Mouse (Mus musculus) megakaryocyte, adult 5-6 weeks (primary cell): ENCODE data around the gene Zbtb20. TPM values are rescaled to one million over a fixed set of nuclear protein-coding genes. Genes with fewer than 3 reads are reported as not detected.
A peak's percentile ranks its signal among the peaks of the same experiment; 100 is the strongest.

Source experiments
- ATAC-seq: 2 replicates; pipeline ENCODE4 v1.8.0; 2016; ENCODE audit warnings: mild to moderate bottlenecking, inconsistent platforms; ENCODE audit not compliant: poor library complexity, severe bottlenecking
- total RNA-seq, 2 experiments: library from RNA; stranded (forward) in 1 of 2; stranded (reverse) in 1 of 2; fragments of 153-499, 151-499 nt in 1 of 2; fragments of 221-1000, 200-1000 nt in 1 of 2; gene quantifications; 2 replicates each; pipeline versions ENCODE4 v1.2.3 to v1.2.4; 2015 to 2017

Gene Zbtb20
- total RNA-seq, 2 experiments from 2014 or later = 5.1 to 7.6 TPM

GRCm38 (mm10) chr16:43355776-43356645 is 480.3 kb downstream of the Zbtb20 start:
- ATAC-seq = no peak

- no peak for ATAC-seq
Measured at GRCm38 (mm10) chr16:43359546-43359945, 483.9 kb downstream of the Zbtb20 start.

- ATAC-seq = no peak
Measured at GRCm38 (mm10) chr16:43360112-43360511, 484.4 kb downstream of the Zbtb20 start.

- no peak for ATAC-seq
Measured at GRCm38 (mm10) chr16:43360838-43361480, 485.3 kb downstream of the Zbtb20 start.

GRCm38 (mm10) chr16:43362651-43363300 is 487.1 kb downstream of the Zbtb20 start:
- peak; percentile 47 for ATAC-seq

- peak; percentile 43 for ATAC-seq
Measured at GRCm38 (mm10) chr16:43363316-43363715, 487.6 kb downstream of the Zbtb20 start.

GRCm38 (mm10) chr16:43363751-43364515 is 488.3 kb downstream of the Zbtb20 start:
- peak; percentile 86 for ATAC-seq

GRCm38 (mm10) chr16:43364516-43364910 is 488.8 kb downstream of the Zbtb20 start:
- ATAC-seq = peak; percentile 8

- ATAC-seq = no peak
Measured at GRCm38 (mm10) chr16:43365277-43365676, 489.6 kb downstream of the Zbtb20 start.

- no peak for ATAC-seq
Measured at GRCm38 (mm10) chr16:43370496-43371020, 494.9 kb downstream of the Zbtb20 start.

GRCm38 (mm10) chr16:43376782-43377181 is 501.1 kb downstream of the Zbtb20 start:
- peak; percentile 60 for ATAC-seq

- ATAC-seq = no peak
Measured at GRCm38 (mm10) chr16:43379351-43380325, 504.0 kb downstream of the Zbtb20 start.

- ATAC-seq = peak; percentile 23; the same call in 1 of the 2 replicates
Measured at GRCm38 (mm10) chr16:43381183-43381582, 505.5 kb downstream of the Zbtb20 start.

GRCm38 (mm10) chr16:43383149-43383740 is 507.6 kb downstream of the Zbtb20 start:
- ATAC-seq = no peak

GRCm38 (mm10) chr16:43384953-43385619 is 509.4 kb downstream of the Zbtb20 start:
- no peak for ATAC-seq

- no peak for ATAC-seq
Measured at GRCm38 (mm10) chr16:43385620-43386210, 510.0 kb downstream of the Zbtb20 start.

GRCm38 (mm10) chr16:43386426-43386825 is 510.7 kb downstream of the Zbtb20 start:
- no peak for ATAC-seq

GRCm38 (mm10) chr16:43388389-43388788 is 512.7 kb downstream of the Zbtb20 start:
- ATAC-seq = no peak
